Comparison of ENCODE assay signal across 21 mouse cellular contexts in the genomic region with DNA sequence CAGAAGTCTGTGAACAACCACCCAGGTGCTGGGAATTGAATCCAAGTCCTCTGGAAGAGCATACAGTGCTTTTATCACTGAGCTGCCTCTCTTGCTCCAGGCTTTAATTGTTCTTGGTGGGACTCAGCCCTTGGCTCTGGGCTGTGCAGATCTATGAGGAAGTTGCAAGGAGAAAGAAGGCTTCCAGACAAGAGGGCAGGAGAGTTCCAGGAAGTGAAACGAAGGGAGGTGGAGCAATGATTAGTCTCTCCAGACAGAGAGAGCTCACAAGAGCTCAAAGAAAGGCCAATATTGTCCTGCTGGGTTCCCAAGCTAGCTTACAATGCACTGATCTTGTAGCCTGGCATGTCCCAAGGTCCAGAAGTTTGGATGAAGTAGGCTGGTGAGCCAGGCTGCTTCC. TPM values are rescaled to one million over a fixed set of nuclear protein-coding genes. Genes with fewer than 3 reads are reported as not detected.
A peak's percentile ranks its signal among the peaks of the same experiment; 100 is the strongest.
DNase-seq lines count a peak whose midpoint lies in the region; ATAC-seq and TF ChIP-seq lines count a peak whose summit lies in the region.
"Had no signal": no experiment of that assay in that cellular context is flagged by ENCODE, and none has a peak within 500 bp of the region (broad histone marks: within the 10 kb centered on the region; RNA-seq: fewer than 3 reads in every experiment).

No protein-coding gene starts in this region.

- H3K27ac ChIP-seq in hindbrain, postnatal 0 days = peak overlapping the region; percentile 48
- H3K27ac ChIP-seq in hindbrain, embryonic 13.5 days = no peak overlapping the region
- peak overlapping the region; percentile 59 for H3K27ac ChIP-seq in bone marrow macrophage, adult 2 months (ENCODE audit: insufficient read depth, low read depth, low read length)
- H3K27ac ChIP-seq: embryonic facial prominence, embryonic 15.5 days; limb, embryonic 12.5 days; liver, embryonic 15.5 days; neural tube, embryonic 13.5 days had no signal

- H3K4me3 ChIP-seq in hindbrain, postnatal 0 days (ENCODE audit: low read length) = no peak overlapping the region
- no peak overlapping the region for H3K4me3 ChIP-seq in hindbrain, embryonic 13.5 days
- no peak overlapping the region for H3K4me3 ChIP-seq in bone marrow macrophage, adult 2 months (ENCODE audit: insufficient read depth, low read length)
- H3K4me3 ChIP-seq: embryonic facial prominence, embryonic 15.5 days; limb, embryonic 12.5 days; liver, embryonic 15.5 days; neural tube, embryonic 13.5 days had no signal

- H3K4me2 ChIP-seq in hindbrain, postnatal 0 days (ENCODE audit: low read depth, low read length) = no peak overlapping the region
- H3K4me2 ChIP-seq in hindbrain, embryonic 13.5 days = no peak overlapping the region
- H3K4me2 ChIP-seq: embryonic facial prominence, embryonic 15.5 days; limb, embryonic 12.5 days; liver, embryonic 15.5 days; neural tube, embryonic 13.5 days had no signal

- H3K4me1 ChIP-seq in hindbrain, postnatal 0 days (ENCODE audit: insufficient read depth, low read length) = peaks cover 25% of the 10 kb centered on the region; the same call in 1 of the 2 replicates
- H3K4me1 ChIP-seq in hindbrain, embryonic 13.5 days (replicated peaks) = peaks cover 26% of the 10 kb centered on the region
- H3K4me1 ChIP-seq in bone marrow macrophage, adult 2 months (ENCODE audit: control insufficient read depth, insufficient read depth, low read length) = peaks cover 77% of the 10 kb centered on the region

- TF ChIP-seq POLR2A in bone marrow macrophage, adult 2 months (IDR thresholded peaks at IDR 0.05; ENCODE audit: borderline replicate concordance, low read depth, low read length) = no peak

- no peaks in the 10 kb centered on the region for H3K36me3 ChIP-seq in hindbrain, postnatal 0 days (ENCODE audit: insufficient read depth, low read length)
- H3K36me3 ChIP-seq in hindbrain, embryonic 13.5 days = 0 out of 2 replicates have a peak, but pooled peaks cover 3% of the 10 kb centered on the region
- H3K36me3 ChIP-seq: embryonic facial prominence, embryonic 15.5 days; limb, embryonic 12.5 days; liver, embryonic 15.5 days; neural tube, embryonic 13.5 days had no signal

- TF ChIP-seq CTCF in hindbrain, postnatal 0 days (IDR thresholded peaks at IDR 0.05; ENCODE audit: low read depth) = no peak
- no peak for TF ChIP-seq CTCF in bone marrow macrophage, adult 2 months (IDR thresholded peaks at IDR 0.05; ENCODE audit: low read depth, low read length)

- ATAC-seq in hindbrain, postnatal 0 days = peak; percentile 24; the same call in 1 of the 2 replicates
- ATAC-seq in hindbrain, embryonic 13.5 days (ENCODE audit: low FRiP score) = no peak
- peak; percentile 85 for ATAC-seq in megakaryocyte, adult 5-6 weeks (ENCODE audit: poor library complexity, severe bottlenecking)
- ATAC-seq: activated CD4-positive, CD25-positive, alpha-beta regulatory T cell, adult 4 months; CD4-positive, CD25-positive, alpha-beta regulatory T cell, adult 4 months; hindbrain, embryonic 16.5 days had no signal

- no peaks in the 10 kb centered on the region for H3K27me3 ChIP-seq in hindbrain, postnatal 0 days (ENCODE audit: insufficient read depth, low read length)
- H3K27me3 ChIP-seq in hindbrain, embryonic 13.5 days = peaks cover 10% of the 10 kb centered on the region; the same call in 1 of the 2 replicates
- H3K27me3 ChIP-seq: embryonic facial prominence, embryonic 15.5 days; limb, embryonic 12.5 days; liver, embryonic 15.5 days; megakaryocyte, embryonic 14.5 days had no signal

- DNase-seq in hindbrain, postnatal 0 days (ENCODE audit: low spot score) = no peak
- DNase-seq in A20 (ENCODE audit: low read depth, low spot score) = peak; percentile 57
- DNase-seq in urinary bladder, postnatal 25 days (ENCODE audit: low spot score) = no peak
- DNase-seq in B cell, adult 2 months = no peak
- DNase-seq: adrenal gland, postnatal 25 days; cerebellum, adult 11 months; gastrocnemius, postnatal 10 days; heart, postnatal 14 days; right cerebral cortex, adult 18-20 months; thymus, adult 2 months had no signal

- 65% methylated on average over 1 of the region's 1 CpGs for WGBS in hindbrain, postnatal 0 days
- 80% methylated on average over 1 of the region's 1 CpGs for WGBS in hindbrain, embryonic 13.5 days

- H3K9ac ChIP-seq in hindbrain, postnatal 0 days (replicated peaks; ENCODE audit: low read length) = no peak overlapping the region
- no peak overlapping the region for H3K9ac ChIP-seq in hindbrain, embryonic 13.5 days
- H3K9ac ChIP-seq: embryonic facial prominence, embryonic 15.5 days; limb, embryonic 12.5 days; liver, embryonic 15.5 days; neural tube, embryonic 13.5 days had no signal

- no peaks in the 10 kb centered on the region for H3K9me3 ChIP-seq in hindbrain, postnatal 0 days (ENCODE audit: low read length)
- no peaks in the 10 kb centered on the region for H3K9me3 ChIP-seq in hindbrain, embryonic 13.5 days
- H3K9me3 ChIP-seq: embryonic facial prominence, embryonic 15.5 days; limb, embryonic 12.5 days; liver, embryonic 15.5 days; megakaryocyte, embryonic 14.5 days; neural tube, embryonic 13.5 days had no signal

RNA-seq across cellular contexts. Expression of a gene that starts 27.4 kb away (rescaled TPM):
- total RNA-seq in hindbrain, postnatal 0 days (2014; rRNA removed) = 38.0 and 41.1 TPM in 2 replicates
- polyA plus RNA-seq in hindbrain, postnatal 0 days (2015; fragmentation: Nextera tagmentation; extraction: Ambion mirVana) = 15.4 and 18.8 TPM in 2 replicates
- 18.7 and 20.7 TPM in 2 replicates for polyA plus RNA-seq in hindbrain, embryonic 13.5 days (2015; fragmentation: Nextera tagmentation; extraction: Ambion mirVana)
- polyA plus RNA-seq in bone marrow macrophage, adult 2 months (2012; ENCODE audit: insufficient read depth, insufficient read length, missing spikeins) = 29.4 and 35.7 TPM in 2 replicates
- 25.6 and 32.8 TPM in 2 replicates for total RNA-seq in megakaryocyte, adult 5-6 weeks (2015)
- 12.3 and 26.0 TPM in 2 replicates for total RNA-seq in megakaryocyte, adult 5-6 weeks (2017)
